Mouse (Mus musculus): ENCODE measurements around the gene Slc4a7. TPM values are rescaled to one million over a fixed set of nuclear protein-coding genes. Genes with fewer than 3 reads are reported as not detected.

The Slc4a7 gene
- 10 to 100 TPM; 13.1 to 16.5 TPM for total RNA-seq (2021)
- 2.8 and 6.4 TPM in 2 replicates for polyA plus RNA-seq (2012; rRNA removed)
- long read RNA-seq, partial matches to known transcripts, result 1 of 2 reads
- long read RNA-seq, other reads (novel, unspliced or antisense), result 1 of 2 reads

DNA sequence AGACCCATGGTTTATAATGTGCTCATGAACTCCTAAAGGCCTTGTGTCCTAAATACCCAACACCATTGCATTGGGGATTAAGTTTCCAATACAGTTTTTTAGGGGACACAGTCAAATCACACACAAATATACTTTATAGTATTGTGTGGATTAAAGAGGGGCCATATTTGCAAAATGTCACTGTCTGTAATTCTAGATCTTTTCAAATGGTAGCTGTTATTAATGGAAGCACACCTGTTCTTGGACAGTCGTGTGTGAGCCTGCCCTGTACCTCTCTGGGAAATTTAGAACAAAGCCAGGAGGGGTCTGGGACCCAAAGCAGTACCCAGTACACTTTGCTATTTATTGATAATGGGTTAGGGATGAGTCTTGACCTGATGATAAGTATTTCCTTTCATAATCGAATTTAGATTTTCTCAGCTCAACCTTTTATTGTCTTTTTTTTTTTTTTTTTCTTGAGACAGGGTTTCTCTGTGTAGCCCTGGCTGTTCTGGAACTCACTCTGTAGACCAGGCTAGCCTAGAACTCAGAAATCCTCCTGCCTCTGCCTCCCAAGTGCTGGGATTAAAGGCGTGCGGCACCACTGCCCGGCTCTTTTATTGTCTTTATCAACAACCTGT is at the start of gene Slc4a7:
TSS of gene Slc4a7 (plus strand) at position 570 of the 620 bp plus-strand sequence.
- Histone ChIP-seq H3K27ac (peak within 1 kb of the TSS; percentile 79), H3K4me1 (ENCODE audit: control insufficient read depth, insufficient read depth, low read length) (peaks cover 3% of the 10 kb centered on the region; the same call in 1 of the 2 replicates), H3K27me3 (ENCODE audit: control insufficient read depth, insufficient read depth, low read length) (no peaks in the 10 kb centered on the region), H3K79me2 (replicated peaks; ENCODE audit: control insufficient read depth, insufficient read depth, low read length) (no peaks in the 10 kb centered on the region), H3K4me3 (peak within 1 kb of the TSS; percentile 92), H3K9ac (ENCODE audit: low read depth, low read length) (peak within 1 kb of the TSS; percentile 80), H3K36me3 (ENCODE audit: control insufficient read depth, insufficient read depth, low read length) (peaks cover 1% of the 10 kb centered on the region; the same call in 1 of the 2 replicates)
- WGBS, result 83% methylated on average over 5 of the region's 5 CpGs
- DNase-seq, result no peak
- intact Hi-C loops (cut with DNase I), result loop anchor here (5.0 to 10.0 kb wide), 4 partner anchors 70 to 577 kb away; partner anchors contain the start of genes Il3ra and Psmd6
- TF ChIP-seq EP300 (IDR thresholded peaks at IDR 0.05; ENCODE audit: insufficient read depth, low read depth, low read length), result no peak
- no peak for TF ChIP-seq POLR2A (IDR thresholded peaks at IDR 0.05; ENCODE audit: insufficient read depth, low read depth, low read length)
- no peak for TF ChIP-seq CTCF (IDR thresholded peaks at IDR 0.05)

DNA sequence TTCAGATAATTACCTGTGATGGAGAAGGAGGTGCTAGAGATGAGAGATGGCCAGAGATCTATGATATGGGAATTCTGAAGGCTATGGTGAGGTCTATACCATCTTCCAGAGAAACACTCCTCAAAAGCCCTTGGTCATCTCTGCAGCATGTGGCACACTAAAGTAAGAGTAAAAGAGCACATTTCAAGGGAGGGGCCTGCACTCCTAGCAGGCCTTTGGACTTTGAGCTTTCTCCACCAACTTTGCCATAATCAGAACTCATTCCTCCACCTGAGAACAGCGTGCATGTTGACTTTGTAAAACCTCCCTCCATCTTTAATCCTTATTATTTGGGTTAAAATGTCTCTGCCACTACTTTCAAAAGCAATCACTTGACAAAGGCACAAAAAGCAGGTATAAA is 31.5 kb upstream of the Slc4a7 start:
- no peak for DNase-seq
- no peaks in the 10 kb centered on the region for H3K79me2 ChIP-seq (replicated peaks; ENCODE audit: control insufficient read depth, insufficient read depth, low read length)

DNA sequence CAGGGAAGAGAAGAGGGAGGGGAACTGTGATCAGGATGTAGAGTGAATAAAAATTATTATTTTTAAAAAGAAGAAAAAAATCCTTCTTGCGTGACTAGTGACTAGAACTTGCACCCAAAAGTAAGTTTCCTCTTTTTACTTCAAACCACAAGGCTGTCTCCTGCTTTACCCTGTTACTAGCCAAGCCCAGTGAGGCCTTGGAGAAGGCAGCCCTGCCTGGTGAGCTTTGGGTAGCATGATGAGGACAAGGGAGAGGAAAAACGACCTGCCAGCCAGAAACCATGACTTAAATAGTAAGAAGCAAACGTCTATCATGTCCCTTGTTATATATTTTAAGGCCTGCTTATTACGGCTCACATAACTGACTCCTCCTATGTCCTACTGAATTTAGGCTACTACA is 20.5 kb upstream of the Slc4a7 start:
- TF ChIP-seq EP300 (IDR thresholded peaks at IDR 0.05; ENCODE audit: insufficient read depth, low read depth, low read length) (no peak), CTCF (IDR thresholded peaks at IDR 0.05) (no peak), POLR2A (IDR thresholded peaks at IDR 0.05; ENCODE audit: insufficient read depth, low read depth, low read length) (no peak)
- Histone ChIP-seq H3K4me1 (ENCODE audit: control insufficient read depth, insufficient read depth, low read length) (peaks cover 3% of the 10 kb centered on the region), H3K4me3 (no peak overlapping the region), H3K9ac (ENCODE audit: low read depth, low read length) (no peak overlapping the region), H3K79me2 (replicated peaks; ENCODE audit: control insufficient read depth, insufficient read depth, low read length) (no peaks in the 10 kb centered on the region), H3K27ac (no peak overlapping the region), H3K36me3 (ENCODE audit: control insufficient read depth, insufficient read depth, low read length) (no peaks in the 10 kb centered on the region), H3K27me3 (ENCODE audit: control insufficient read depth, insufficient read depth, low read length) (no peaks in the 10 kb centered on the region)
- DNase-seq, result no peak
- WGBS, result 58% methylated on average over 4 of the region's 4 CpGs
- intact Hi-C loops (cut with DNase I), result no loop called here

More for the DNA sequence above, 31.5 kb upstream of the Slc4a7 start:
- 79% methylated on average over 1 of the region's 1 CpGs for WGBS
- H3K27ac ChIP-seq, result no peak overlapping the region
- no peaks in the 10 kb centered on the region for H3K4me1 ChIP-seq (ENCODE audit: control insufficient read depth, insufficient read depth, low read length)
- no peak overlapping the region for H3K4me3 ChIP-seq
- H3K36me3 ChIP-seq (ENCODE audit: control insufficient read depth, insufficient read depth, low read length), result no peaks in the 10 kb centered on the region
- H3K27me3 ChIP-seq (ENCODE audit: control insufficient read depth, insufficient read depth, low read length), result no peaks in the 10 kb centered on the region
- H3K9ac ChIP-seq (ENCODE audit: low read depth, low read length), result no peak overlapping the region
- intact Hi-C loops (cut with DNase I), result no loop called here
- TF ChIP-seq CTCF (IDR thresholded peaks at IDR 0.05) (no peak), POLR2A (IDR thresholded peaks at IDR 0.05; ENCODE audit: insufficient read depth, low read depth, low read length) (no peak), EP300 (IDR thresholded peaks at IDR 0.05; ENCODE audit: insufficient read depth, low read depth, low read length) (no peak)

DNA sequence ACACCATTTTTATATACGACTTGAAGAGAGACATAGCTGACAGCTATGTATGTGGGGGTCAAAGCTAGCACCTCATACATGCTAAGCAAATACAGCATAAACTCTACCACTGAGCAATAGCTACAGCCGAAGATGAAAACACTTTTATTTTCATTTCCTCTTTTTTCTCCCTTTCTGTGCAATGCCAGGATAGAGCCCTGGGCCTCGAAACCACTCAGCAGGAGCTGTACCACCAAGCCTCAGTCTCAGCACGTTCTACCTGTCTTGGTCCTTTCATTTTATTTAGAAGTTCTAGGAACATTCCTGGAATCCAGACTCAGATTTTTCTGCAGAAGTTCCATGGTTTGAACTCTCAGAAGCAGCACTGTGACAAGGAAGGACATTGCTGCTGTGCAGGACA is 17.3 kb upstream of the Slc4a7 start:
- Histone ChIP-seq H3K27me3 (ENCODE audit: control insufficient read depth, insufficient read depth, low read length) (no peaks in the 10 kb centered on the region), H3K27ac (no peak overlapping the region), H3K79me2 (replicated peaks; ENCODE audit: control insufficient read depth, insufficient read depth, low read length) (no peaks in the 10 kb centered on the region), H3K36me3 (ENCODE audit: control insufficient read depth, insufficient read depth, low read length) (no peaks in the 10 kb centered on the region; the same call in 1 of the 2 replicates), H3K9ac (ENCODE audit: low read depth, low read length) (no peak overlapping the region), H3K4me3 (no peak overlapping the region), H3K4me1 (ENCODE audit: control insufficient read depth, insufficient read depth, low read length) (peaks cover 4% of the 10 kb centered on the region)
- TF ChIP-seq EP300 (IDR thresholded peaks at IDR 0.05; ENCODE audit: insufficient read depth, low read depth, low read length) (no peak), POLR2A (IDR thresholded peaks at IDR 0.05; ENCODE audit: insufficient read depth, low read depth, low read length) (no peak), CTCF (IDR thresholded peaks at IDR 0.05) (no peak)
- 71% methylated on average over 4 of the region's 4 CpGs for WGBS
- intact Hi-C loops (cut with DNase I), result no loop called here
- peak in 1 of 2 experiments; percentile 8 for DNase-seq

DNA sequence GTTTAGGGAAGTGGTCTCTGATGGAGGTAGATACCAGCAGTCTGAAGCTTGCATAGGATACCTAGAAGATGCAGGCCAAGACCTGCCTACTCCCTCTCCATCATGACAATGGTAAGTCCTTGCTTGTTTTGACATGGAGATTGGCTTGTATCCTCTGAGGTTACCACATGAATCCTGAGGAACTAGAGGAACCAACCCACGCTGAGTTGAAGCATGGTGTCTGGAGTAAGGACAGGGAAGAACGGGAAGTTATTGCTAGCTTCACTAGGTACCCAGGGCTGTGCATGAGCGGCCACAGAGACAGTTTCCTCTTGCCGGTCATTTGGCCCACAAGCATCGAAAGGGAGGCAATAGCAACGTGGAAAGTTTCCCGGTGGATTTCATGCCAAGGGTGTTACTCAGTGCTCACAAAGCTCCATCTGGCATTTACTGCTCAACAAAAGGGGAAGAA is 16.0 kb upstream of the Slc4a7 start:
- Histone ChIP-seq H3K4me3 (no peak overlapping the region), H3K79me2 (replicated peaks; ENCODE audit: control insufficient read depth, insufficient read depth, low read length) (no peaks in the 10 kb centered on the region), H3K27ac (no peak overlapping the region), H3K9ac (ENCODE audit: low read depth, low read length) (no peak overlapping the region), H3K4me1 (ENCODE audit: control insufficient read depth, insufficient read depth, low read length) (peaks cover 4% of the 10 kb centered on the region), H3K36me3 (ENCODE audit: control insufficient read depth, insufficient read depth, low read length) (no peaks in the 10 kb centered on the region; the same call in 1 of the 2 replicates), H3K27me3 (ENCODE audit: control insufficient read depth, insufficient read depth, low read length) (no peaks in the 10 kb centered on the region)
- intact Hi-C loops (cut with DNase I), result no loop called here
- no peak for TF ChIP-seq EP300 (IDR thresholded peaks at IDR 0.05; ENCODE audit: insufficient read depth, low read depth, low read length)
- no peak for TF ChIP-seq POLR2A (IDR thresholded peaks at IDR 0.05; ENCODE audit: insufficient read depth, low read depth, low read length)
- no peak for TF ChIP-seq CTCF (IDR thresholded peaks at IDR 0.05)
- WGBS, result 34% methylated on average over 7 of the region's 7 CpGs
- DNase-seq, result peak in 1 of 2 experiments; percentile 11

DNA sequence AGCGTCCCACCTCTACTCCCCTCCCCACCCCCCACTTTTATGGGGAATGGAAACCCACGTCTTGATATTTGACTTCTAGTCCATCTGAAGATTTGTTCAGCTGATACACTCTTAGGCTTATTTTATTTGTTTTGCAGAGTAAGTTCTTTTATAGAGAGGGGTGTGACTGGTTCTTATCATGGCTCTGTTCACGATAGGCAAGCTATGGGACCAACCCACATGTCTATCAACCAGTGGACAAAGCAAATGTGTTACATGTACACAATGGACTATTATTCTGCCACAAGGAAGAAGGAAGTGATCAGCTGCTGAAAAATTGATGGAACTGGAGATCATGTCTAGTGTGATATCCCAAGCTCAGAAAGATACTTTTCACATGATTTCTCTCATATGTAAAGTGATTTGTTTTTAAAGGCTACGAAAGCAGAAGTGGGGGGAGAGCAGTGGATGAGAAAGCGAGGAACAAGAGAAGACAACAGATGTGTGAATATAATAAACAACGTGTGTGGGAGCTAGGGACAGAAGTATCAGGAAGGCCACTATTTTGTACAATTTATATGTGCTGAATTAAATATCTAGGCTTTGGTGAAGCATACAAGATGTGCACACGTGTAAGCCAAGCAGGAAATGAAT is 14.7 kb upstream of the Slc4a7 start:
- Histone ChIP-seq H3K4me1 (ENCODE audit: control insufficient read depth, insufficient read depth, low read length) (peaks cover 4% of the 10 kb centered on the region), H3K9ac (ENCODE audit: low read depth, low read length) (no peak overlapping the region), H3K36me3 (ENCODE audit: control insufficient read depth, insufficient read depth, low read length) (no peaks in the 10 kb centered on the region; the same call in 1 of the 2 replicates), H3K27me3 (ENCODE audit: control insufficient read depth, insufficient read depth, low read length) (no peaks in the 10 kb centered on the region), H3K27ac (no peak overlapping the region), H3K4me3 (no peak overlapping the region), H3K79me2 (replicated peaks; ENCODE audit: control insufficient read depth, insufficient read depth, low read length) (no peaks in the 10 kb centered on the region)
- no peak for DNase-seq
- 52% methylated on average over 7 of the region's 7 CpGs for WGBS
- intact Hi-C loops (cut with DNase I), result no loop called here
- TF ChIP-seq POLR2A (IDR thresholded peaks at IDR 0.05; ENCODE audit: insufficient read depth, low read depth, low read length), result no peak
- no peak for TF ChIP-seq EP300 (IDR thresholded peaks at IDR 0.05; ENCODE audit: insufficient read depth, low read depth, low read length)
- TF ChIP-seq CTCF (IDR thresholded peaks at IDR 0.05), result no peak
